Mouse (Mus musculus) urinary bladder, postnatal 10 days (tissue): ENCODE results near the gene Samd5.
A peak's percentile ranks its signal among the peaks of the same experiment; 100 is the strongest.

Source experiments
- DNase-seq: peaks from one replicate; pipeline ENCODE4 v3.0.0; 2022; ENCODE audit warnings: low spot score

Gene Samd5

DNA sequence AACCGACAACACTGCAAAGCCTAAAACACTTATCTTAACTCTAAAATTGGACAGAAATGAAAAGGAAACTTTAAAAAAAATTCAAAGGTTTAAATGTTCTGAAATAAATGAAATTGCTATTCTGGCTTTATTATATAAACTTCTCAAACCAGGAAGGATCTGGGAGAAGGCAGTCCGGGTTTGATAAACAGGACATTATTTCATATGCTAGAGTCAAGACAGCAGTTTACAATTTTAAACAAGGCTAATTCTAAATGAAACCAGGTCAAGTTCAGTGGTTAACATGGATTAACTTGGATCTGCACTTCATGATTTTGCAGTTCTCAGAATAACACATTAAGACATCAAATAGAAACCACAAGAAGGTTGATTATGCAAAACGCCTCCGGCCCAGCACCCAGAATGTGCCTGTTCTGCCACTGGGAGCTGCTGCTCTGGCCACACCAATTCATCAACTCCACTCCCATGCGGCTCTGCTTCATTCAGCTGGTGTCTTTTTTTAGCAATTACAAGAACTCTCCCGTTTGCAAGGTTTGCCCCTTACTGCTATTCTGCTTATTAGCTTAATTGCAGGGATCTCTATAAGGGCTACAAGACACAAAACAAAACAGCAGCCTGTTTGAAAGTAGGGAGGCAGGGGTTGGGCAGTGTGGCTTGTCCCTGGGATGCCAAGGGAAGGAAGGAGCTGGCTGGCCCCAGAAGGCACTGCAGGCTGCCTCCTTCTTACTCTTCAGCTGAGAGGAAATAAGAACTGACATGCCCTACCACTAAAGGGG, 24.8 kb downstream of the Samd5 start:
- DNase-seq: no peak

- no peak for DNase-seq
Measured at GRCm38 (mm10) chr10:9648464-9648863, 26.5 kb downstream of the Samd5 start.

DNA sequence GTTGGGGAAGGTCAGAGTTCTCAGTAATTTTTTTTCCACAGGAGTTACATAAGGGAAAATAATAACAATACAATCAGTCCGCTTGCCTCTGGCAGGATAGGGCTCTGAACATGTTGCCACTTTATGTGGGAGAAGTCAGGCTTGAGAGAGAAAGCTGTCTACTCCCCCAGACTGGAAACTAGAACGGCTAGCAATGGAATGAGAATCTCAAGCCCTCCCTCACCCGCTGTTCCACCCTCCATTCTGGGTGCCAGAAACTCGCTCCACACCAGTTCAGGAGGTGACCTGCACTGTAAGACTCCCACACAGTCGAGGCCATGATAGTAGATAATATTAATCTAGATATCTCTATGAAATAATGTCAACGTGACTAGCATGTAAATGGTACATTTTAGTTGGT, 27.3 kb downstream of the Samd5 start:
- DNase-seq: no peak

- no peak for DNase-seq
Measured at GRCm38 (mm10) chr10:9646391-9646790, 28.6 kb downstream of the Samd5 start.

- DNase-seq: no peak
Measured at GRCm38 (mm10) chr10:9643531-9643930, 31.5 kb downstream of the Samd5 start.

DNA sequence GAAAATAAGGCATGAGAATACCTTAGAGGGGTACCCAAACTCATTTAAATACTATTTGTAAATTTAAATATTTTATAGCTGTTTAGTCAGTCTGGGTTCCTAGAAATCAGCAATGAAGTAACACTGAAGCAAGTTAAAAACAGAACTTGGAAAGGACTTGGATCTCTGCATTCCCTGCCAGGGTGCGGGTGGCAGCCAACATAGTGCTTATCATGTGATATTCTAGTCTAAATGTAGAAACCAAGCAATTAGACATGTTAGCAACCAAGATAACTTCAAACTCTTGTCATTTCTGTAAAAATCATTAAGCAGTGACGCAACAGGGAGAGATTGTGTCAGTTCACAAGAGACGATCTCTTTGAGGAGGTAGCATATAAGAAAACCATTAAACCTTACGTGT, 32.9 kb downstream of the Samd5 start:
- DNase-seq: no peak

GRCm38 (mm10) chr10:9640678-9641077, 34.3 kb downstream of the Samd5 start:
- DNase-seq: no peak

GRCm38 (mm10) chr10:9640056-9640455, 35.0 kb downstream of the Samd5 start:
- DNase-seq: no peak

GRCm38 (mm10) chr10:9625356-9625755, 49.7 kb downstream of the Samd5 start:
- DNase-seq: no peak

- DNase-seq: no peak
Measured at GRCm38 (mm10) chr10:9621926-9622688, 52.9 kb downstream of the Samd5 start.

DNA sequence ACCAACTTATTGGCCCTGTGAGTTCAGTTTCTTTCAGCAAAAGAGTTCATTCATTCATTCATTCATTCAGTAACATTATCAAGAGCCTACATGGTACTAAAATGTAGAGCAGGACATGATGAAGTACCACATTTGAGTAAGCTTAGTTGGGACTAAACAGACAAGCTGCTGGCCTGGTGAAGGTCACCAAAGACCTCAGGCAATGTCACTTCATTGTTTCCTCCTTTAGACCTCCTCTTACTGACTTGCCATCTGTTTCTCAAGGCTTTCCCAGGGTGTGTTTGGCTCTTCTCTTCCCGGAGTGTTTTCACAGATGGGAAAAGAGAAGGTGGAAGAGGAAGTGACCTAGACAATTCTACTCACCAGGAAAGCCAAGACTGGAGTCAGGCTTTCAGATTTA, 54.0 kb downstream of the Samd5 start:
- no peak for DNase-seq

DNA sequence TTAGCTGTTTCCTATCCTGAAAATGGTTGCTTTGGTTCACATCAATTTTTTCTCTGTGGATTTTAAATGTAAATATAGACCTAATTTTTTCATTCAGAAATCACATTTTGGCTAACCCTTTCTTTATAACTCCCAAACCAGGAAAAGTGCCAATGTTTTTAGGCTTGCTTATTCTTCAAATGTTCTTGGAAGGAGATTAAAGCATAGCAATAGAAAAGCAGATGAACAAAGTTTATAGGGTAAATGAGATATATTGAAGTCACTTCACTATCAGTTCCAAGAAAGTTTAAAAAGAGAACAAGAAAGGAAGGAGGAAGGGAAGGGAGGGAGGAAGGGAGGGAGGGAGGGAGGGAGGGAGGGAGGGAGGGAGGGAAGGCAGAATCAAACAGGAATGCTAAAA, 60.0 kb downstream of the Samd5 start:
- no peak for DNase-seq

- DNase-seq: no peak
Measured at GRCm38 (mm10) chr10:9608854-9609253, 66.2 kb downstream of the Samd5 start.

DNA sequence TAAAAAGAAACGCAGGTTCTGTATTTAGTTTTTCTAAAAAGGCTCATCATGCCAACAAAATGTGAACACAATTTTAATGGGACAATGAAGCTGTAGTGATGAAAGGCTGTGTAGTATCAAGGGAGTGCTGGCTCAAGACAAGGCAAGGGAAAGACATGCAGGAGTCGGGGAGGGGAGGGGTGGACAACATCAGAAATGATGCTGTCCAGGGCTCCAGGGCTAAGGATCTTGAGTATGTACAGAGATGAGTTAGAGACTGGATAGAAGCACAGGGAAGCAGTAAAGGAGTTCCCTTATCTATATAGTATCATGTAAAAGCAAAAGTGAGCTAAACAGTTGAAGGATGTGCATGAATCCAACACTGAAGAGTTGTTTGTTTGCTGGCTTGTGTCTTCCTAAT, 67.9 kb downstream of the Samd5 start:
- DNase-seq: no peak

DNA sequence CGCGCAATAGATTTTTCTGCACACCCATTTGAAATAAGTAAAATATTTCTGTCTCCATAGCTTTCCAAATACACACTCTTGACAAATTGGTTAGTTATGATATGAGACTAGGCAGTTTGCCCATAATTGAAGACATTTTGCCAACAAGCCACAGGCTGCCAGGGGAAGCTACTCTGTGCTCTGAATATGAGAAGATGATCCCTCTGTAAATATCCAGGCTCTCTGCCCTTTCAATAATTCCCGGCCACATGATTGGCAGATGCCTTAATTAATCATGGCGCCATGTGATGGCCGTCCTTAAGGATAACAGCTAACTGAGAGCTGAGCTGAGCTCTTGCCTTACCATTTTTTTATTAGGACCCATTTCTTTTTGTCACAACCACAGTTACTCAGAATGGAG, 69.4 kb downstream of the Samd5 start:
- DNase-seq: no peak

DNA sequence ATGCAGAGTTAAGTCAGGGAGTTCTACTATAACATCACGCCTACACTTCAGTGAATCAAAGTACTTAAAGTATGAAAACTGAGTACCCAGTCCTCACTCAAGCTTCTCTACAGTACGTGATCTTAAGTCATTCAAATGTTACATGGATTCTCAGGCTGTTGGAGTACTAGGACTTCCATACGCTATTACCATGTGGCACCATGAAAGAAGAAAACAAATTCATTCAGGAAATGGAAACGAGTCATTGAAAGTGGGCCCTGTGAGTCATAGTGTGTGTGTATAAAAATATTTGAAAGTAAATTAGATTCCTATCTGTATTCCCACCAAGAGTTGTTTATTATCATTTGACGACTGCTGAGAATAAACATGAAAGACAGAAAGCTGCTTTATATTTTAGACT, 71.7 kb downstream of the Samd5 start:
- DNase-seq: no peak

GRCm38 (mm10) chr10:9602845-9603244, 72.2 kb downstream of the Samd5 start:
- no peak for DNase-seq

DNA sequence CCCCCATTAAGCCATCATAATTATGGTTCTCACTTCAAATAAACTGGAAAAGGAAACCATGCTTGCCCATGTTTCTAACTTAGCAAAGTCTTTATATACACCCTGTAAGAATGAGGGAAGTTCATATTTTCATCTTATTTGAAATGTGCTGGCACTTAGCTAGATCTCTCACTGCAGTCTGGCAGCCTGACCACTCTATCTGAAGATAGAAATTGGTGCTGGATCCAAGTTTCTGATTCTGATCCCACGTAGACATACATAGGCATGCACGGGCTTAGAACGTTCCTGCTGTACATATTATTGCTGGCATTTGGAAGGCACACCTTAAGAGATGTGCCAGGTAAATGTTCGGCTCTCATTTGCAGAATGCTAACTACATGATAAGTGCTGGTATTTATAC, 72.6 kb downstream of the Samd5 start:
- no peak for DNase-seq

GRCm38 (mm10) chr10:9596228-9596627, 78.8 kb downstream of the Samd5 start:
- DNase-seq: no peak

GRCm38 (mm10) chr10:9594666-9595065, 80.3 kb downstream of the Samd5 start:
- DNase-seq: no peak

- DNase-seq: no peak
Measured at GRCm38 (mm10) chr10:9590606-9591005, 84.4 kb downstream of the Samd5 start.

GRCm38 (mm10) chr10:9586328-9586727, 88.7 kb downstream of the Samd5 start:
- DNase-seq: no peak

GRCm38 (mm10) chr10:9579374-9579773, 95.6 kb downstream of the Samd5 start:
- no peak for DNase-seq

GRCm38 (mm10) chr10:9575605-9576004, 99.4 kb downstream of the Samd5 start:
- DNase-seq: peak; percentile 14
